Mouse (Mus musculus) large intestine, adult 2 months (tissue): ENCODE measurements around the gene Urgcp. TPM values are rescaled to one million over a fixed set of nuclear protein-coding genes. Genes with fewer than 3 reads are reported as not detected.
"Not testable (repeated sequence)": the region's sequence is repeated elsewhere in the genome, so short reads cannot be mapped to it uniquely, and the experiment has no call there.

ENCODE experiments used
- DNase-seq: peaks from one replicate; pipeline ENCODE4 v3.0.0-alpha.2; 2012; ENCODE audit warnings: low read depth, low spot score
- WGBS: fragments of 180-500 bp; shearing (Covaris S2); methylation state at CpG from one replicate; pipeline ENCODE4 v1.1.7; 2018; 5-methylcytosine and 5-hydroxymethylcytosine counted together
- polyA plus RNA-seq: library from polyadenylated mRNA; depleted of rRNA; stranded (reverse); fragments of >200 nt; gene quantifications from 2 replicates; pipeline ENCODE4 v1.2.3, GENCODE M21; 2012; rRNA removed

The Urgcp gene
- polyA plus RNA-seq = 26.0 and 34.9 TPM in 2 replicates

DNA sequence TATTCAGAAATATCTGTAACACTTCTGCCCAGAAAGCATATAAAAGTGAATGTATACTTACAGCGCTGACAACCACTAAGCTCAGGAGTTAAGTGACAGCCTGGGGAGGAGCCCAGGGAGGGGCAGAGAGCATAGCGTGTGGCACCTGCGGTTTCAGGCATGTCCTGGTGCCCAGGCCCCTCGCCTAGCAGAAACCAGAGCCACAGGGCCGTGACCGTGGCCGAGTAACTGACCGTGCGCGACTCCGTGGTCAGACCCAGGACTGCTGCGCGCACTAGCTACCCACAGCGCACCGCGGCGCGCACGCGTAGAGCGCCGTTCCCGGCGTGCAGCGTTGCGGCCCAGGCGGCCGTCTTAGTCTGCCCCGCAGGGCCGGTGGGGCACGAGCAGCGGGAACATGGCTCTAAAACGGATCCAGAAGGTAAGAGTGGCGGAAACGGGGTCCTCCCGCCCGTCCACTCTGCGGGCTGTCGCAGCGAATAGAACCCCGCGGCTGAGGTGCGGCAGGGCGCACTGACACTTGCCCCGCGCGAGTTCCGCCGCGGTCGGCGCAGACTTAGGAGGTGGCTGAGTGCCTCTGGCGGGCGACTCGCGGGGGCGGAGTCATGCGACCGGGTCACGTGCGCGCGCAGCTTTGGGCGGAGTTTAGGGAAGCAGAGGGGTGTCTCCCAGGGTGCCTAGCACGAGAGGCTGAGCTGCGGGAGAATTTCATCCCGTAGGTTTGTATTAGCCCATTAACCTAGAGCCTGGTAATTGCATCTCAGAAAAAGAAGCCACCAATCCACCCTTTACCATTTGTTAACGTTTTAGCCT is at the start of gene Urgcp:
Gene Urgcp, minus strand, starts transcription at position 557 of the 813 bp plus-strand sequence.
- peak; percentile 89 for DNase-seq
- WGBS = under 1% methylated on average over 68 of the region's 68 CpGs

DNA sequence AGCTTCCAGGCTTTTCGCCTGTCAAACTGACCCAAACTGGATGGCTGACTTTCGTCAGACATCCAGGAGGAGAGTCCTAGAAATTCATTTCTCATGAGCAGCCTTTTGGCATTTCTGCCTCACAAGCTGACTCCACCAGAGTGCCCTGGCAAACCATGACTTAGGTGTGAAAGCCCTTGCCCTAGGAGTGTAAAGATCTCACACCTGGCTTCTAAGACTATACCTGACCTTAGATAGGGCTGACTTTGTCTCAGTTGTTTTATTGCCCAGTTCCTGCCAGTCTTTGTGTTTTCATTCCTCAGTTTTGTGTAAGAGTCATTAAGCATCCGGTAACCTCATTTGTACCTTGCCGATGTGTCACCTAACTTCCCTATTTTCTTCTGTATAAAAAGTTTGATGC is 47.3 kb upstream of the Urgcp start:
- WGBS = 45% methylated on average over 4 of the region's 4 CpGs
- DNase-seq = not testable (repeated sequence)

DNA sequence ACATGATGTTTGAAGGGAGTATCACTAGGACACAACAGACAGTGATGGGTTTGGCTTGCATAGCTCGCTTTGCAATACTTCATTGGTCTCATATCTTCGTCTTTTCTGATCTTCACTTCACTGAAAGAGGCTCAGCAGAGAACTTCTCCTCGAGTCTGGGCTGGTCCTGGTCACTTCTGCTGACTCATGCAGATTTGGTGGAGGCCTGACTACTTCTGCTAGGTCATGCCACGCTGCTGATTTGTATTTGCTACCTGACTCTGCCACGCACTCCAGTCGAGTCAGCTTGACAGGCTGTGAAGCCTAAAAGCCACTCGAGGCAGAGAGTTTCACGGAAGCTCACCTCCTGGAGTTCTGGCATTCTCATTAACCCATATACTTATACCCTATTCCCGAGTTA is 45.8 kb upstream of the Urgcp start:
- WGBS = 91% methylated on average over 9 of the region's 9 CpGs
- no peak for DNase-seq

DNA sequence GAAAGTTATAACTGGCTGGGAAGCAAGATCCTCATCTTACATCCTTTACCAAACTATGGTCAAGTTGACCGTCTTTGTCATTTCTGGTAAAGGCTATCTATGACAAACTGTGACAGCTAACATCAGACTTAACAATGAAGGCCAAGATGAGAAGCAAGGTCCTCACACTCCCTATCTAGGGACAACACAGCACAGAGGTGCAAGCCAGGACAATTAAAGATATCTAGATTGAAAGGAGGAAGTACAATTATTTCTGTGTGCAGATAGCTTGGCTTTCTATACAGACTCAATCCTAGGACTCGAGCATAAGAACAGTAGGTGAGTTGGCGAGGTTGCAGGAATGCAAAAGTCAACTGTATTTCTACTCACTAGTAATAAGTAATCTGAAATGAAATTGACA is 43.5 kb upstream of the Urgcp start:
- 78% methylated on average over 3 of the region's 3 CpGs for WGBS
- no peak for DNase-seq

DNA sequence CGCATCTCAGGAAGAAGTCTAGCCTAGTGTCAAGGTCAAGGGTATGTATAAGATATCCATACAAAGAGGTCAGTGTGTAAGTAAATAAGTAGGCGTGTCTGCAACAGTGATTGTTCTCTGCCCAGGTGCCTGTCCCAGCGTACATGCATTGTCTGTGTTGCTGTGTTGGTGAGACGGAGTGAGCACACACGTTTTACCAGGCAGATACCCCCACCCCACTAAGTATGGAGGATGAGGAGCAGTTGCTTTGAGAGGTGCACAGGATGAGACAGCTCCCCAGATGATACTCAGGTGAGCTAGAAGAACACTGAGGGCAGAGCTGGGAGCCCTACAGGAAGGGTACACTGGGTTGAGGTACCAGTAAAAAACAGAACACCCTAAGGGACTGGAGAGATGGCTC is 42.0 kb upstream of the Urgcp start:
- 41% methylated on average over 5 of the region's 5 CpGs for WGBS
- DNase-seq = no peak

DNA sequence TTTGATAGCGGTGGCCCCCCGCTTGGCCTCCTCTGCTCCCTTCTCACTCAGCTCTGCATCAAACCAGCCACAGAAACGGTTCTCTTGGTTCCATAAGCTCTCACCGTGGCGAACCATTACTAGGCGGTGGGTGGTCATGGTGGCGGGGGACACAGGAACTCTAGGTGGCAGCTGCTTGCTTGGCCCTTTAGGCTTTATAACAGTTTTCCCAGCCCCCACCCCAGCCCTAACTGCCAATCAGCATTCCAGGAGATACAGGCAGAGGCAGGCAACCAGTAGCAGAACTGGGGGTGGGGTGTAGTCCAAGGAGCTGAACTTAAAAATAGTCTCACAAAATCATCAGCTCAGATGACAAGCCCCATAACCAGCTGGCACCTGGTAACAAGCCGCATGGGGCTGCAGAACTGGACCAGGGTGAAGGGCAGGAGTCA is 41.4 kb upstream of the Urgcp start, which contains the start of gene Pgam2:
Gene Pgam2, minus strand, starts transcription at position 183 of the 431 bp plus-strand sequence.
- 59% methylated on average over 8 of the region's 8 CpGs for WGBS
- no peak for DNase-seq

DNA sequence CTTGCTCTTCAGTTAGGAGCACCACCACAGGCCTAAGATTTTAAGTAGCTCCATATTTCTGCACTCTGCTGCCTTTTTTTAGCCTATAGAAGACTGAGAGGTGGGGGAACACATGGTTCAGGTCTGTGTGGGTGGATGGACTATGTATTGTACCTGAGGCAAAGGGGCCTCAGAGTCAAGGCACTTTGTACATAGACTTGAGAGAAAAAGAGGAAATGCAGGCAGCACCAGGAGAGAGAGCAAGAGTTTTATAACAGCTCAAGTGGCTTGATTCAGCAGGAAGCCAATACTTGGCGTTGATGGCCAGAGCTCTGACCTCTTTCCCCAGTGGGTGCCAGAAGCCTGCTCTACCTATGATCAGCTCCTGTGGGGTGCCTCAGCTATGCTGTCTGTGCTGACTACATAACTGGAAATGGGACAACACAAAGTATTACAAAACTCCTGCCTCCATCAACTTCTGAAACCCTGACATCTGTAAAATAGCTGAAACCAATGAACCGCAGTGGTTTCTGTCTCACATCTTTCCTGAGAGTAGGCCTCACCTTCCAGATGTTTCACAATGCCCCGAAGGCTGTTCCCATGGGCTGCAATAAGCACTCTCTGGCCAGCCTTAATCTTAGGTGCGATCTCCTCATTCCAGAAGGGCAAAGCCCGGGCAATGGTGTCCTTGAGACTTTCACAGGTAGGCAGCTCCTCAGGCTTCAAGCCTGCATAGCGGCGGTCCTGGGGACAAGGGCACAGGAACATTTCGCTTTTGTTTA is 40.5 kb upstream of the Urgcp start:
- 49% methylated on average over 8 of the region's 8 CpGs for WGBS

DNA sequence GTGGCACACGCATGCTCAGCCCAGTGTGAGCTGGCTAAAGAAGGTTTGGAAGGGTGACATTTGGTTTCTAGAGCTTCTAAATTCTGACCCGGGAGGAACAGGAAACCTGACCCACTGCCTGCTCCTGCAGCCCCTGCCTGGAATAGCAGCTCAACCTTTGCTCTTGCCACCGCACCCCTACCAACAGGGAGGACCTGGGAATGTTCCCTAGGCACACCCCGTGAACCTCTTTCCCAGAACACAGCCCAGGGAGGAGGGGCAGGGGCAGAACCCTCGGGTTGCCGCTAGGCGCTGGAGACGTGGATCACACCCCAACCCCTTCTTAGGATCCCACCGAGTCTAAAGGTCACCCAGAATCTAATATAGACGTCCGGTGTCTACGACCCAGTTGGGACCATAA is 39.8 kb upstream of the Urgcp start:
- 29% methylated on average over 12 of the region's 12 CpGs for WGBS
- DNase-seq = no peak

More for the DNA sequence above, 40.5 kb upstream of the Urgcp start:
- DNase-seq = no peak

DNA sequence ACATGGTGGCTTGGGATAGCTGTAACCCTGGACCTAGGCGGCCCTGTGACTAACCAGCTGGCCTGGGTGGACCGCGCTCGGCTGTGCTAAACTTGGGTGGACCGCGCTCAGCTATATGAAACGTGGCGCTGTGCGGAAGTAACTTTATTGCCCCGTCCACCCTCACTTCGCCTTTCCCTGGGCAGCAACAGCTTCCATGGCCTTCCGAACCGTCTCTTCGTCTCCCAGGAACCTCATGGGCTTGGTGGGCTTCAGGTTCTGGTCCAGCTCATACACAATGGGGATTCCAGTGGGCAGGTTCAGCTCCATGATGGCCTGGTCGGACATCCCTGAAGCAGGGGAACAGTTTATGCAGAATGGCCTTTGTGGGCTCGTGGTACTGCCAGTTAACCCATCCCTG is 39.3 kb upstream of the Urgcp start:
- no peak for DNase-seq

DNA sequence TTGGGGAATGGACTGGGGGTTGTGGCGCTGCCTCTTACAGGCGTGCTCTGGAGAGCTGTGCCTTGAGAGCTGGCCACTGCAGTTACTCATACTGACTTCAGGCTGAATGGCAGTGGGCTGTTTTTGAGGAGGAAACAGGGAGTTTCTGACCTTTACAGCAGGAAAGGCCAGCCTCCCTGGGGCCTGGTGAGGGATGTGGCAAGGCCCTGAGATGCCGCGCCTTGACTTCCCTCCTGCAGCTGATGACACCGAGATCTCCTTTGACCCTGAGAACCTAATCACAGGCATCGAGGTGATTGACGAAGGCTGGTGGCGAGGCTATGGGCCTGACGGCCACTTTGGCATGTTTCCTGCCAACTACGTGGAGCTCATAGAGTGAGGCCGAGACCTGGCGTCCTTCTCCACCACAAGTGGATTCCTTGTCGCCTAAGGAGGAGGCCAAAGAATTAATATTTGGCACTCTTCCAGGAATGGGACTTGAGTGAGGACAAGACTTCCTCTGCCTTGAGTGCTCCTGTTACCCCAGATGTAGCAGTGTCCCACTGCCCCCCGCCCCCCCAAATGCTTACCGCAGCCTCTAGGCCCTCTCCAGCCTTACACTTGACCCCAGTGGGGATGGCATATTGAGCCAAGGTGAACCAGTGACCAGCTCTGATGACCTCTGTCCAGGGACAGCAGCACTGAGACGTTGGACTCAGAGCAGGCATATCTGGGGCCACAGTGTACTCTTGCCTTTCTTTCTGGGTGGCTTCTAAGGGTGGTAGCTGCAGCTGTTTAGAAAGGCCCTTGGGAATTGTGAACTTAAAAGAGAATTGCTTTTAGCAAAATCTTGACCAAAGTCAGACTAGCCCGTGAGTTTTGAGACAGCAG is 37.7 kb upstream of the Urgcp start:
- DNase-seq = no peak
- 81% methylated on average over 17 of the region's 17 CpGs for WGBS

More for the DNA sequence above, 39.3 kb upstream of the Urgcp start:
- WGBS = 89% methylated on average over 16 of the region's 16 CpGs

DNA sequence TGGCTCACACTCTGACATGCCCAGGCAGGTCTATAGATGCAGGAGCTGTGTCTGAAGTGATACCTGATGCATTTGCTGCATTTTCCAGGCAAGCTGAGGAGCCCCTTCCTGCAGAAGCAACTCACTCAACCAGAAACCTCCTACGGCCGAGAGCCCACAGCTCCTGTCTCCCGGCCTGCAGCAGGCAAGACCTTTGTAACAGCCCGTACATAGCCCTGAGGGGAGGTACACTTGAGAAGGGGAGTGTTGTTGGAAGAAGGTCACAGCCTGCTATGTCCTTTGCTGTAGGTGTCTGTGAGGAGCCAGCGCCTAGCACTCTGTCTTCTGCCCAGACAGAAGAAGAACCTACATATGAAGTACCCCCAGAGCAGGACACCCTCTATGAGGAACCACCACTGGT is 35.8 kb upstream of the Urgcp start:
- 96% methylated on average over 5 of the region's 5 CpGs for WGBS
- DNase-seq = no peak

DNA sequence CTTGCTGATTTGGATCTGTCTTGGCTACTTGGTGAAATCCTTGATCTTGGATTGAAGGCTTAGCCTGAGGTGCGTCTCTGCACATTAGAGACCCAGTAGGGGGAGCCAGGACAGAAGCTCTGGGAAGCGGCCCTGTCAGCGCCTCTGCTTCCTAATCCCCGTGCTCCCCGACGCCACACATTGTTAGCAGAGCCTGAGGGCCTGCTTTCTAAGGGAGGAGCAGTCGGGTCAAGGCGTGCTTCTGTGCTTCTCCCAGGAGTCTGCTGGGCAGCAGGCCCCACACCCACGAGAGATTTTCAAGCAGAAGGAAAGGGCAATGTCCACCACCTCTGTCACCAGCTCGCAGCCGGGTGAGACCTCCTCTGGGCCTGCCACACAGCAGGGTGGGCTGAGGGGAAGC is 35.2 kb upstream of the Urgcp start:
- no peak for DNase-seq
- WGBS = 78% methylated on average over 11 of the region's 11 CpGs

DNA sequence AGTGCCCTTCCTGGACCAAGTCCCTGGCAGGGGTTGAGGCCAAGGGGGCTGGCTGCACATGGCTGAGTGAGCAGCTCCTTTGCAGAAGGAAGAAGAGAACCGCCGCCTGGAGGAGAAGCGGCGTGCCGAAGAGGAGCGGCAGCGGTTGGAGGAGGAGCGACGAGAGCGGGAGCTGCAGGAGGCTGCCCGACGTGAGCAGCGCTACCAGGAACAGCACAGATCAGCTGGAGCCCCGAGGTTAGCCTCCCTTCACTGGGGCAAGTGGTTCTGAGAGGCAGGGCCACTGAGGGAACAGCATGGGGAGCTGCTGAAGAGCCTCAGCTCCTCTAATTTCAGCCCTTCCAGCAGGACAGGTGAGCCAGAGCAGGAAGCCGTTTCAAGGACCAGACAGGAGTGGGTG is 34.8 kb upstream of the Urgcp start:
- DNase-seq = no peak
- WGBS = 87% methylated on average over 15 of the region's 15 CpGs

DNA sequence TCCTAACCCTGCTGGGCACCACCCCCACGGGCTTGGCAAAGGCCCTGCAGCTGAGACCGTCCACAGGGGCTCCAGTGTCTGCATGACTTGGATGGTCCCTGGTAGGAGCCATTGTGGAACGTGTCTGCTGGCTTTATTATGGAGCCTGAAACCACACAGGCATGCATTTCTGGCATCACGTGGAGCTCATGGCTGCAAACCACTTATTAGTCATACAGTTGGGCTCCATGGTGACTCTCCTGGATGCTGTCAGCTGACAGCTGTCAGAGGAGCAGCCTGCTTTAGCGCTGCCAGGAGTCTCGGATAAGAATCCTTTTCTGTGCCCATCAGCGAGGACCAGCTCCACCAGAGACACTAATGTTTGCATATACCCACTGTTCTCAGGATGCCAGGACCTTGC is 33.5 kb upstream of the Urgcp start:
- WGBS = 83% methylated on average over 7 of the region's 7 CpGs
- no peak for DNase-seq

DNA sequence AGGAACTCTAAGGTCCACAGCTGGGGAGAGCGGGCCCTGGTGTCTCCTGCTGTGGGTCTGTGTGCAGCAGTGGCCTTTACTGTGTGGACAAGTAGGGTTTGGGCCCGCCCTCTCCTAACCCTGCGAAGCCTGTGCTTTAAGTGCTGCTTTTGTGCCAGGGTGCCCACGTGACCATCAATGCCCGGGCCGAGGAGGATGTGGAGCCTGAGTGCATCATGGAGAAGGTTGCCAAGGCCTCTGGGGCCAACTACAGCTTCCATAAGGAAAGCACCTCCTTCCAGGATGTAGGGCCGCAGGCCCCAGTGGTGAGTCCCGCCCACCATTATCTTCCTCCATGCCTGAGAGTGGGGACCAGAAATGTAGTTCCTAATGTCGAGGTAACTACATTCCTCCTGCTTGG is 33.1 kb upstream of the Urgcp start:
- 82% methylated on average over 9 of the region's 9 CpGs for WGBS

DNA sequence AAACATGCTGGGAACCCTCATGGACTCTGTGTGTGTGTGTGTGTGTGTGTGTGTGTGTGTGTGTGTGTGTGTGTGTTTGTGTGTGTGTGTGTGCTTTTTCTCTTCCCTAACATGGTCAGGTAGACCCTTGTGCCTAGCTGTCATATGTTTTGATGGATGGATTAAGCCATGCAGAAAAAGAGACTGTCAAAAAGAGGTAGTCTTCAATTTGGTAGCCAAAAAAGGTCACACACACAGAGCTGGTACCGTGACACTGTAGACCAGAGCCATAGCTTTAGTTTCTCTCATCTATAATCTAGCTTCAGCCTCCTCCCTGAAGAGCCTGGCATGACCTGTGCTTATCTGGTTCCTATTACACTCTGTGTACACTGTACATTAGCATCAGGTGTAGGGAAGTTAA is 28.3 kb upstream of the Urgcp start:
- 84% methylated on average over 1 of the region's 1 CpGs for WGBS
- DNase-seq = no peak

More for the DNA sequence above, 33.1 kb upstream of the Urgcp start:
- no peak for DNase-seq

DNA sequence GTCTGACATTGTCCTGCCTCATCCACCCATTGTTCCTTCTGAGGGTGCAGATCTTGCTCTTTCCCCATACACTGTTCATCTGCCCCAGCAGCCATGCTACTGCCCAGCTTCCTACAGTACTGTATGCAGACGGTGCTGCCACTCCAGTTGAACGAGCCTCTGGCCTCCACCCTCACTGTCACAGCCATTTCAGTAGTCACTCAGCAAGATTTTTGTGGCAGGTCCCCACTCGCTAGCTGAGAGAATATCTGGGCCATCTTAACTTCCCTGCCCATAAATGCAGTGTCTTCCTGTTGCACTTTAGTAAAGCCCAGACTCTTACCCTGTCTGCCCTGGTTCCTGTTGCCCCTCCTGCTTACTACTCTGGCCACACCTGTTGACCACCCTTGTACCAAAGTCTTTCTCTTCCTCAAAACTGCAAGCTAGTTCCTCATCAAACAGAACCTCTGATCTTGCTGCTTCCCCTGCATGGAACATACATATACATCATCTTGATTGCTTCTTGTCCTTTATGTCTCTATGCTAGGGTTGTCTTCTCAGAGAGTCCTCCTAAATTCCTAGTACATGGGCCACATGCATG is 27.7 kb upstream of the Urgcp start:
- no peak for DNase-seq
- WGBS = 30% methylated on average over 3 of the region's 3 CpGs

DNA sequence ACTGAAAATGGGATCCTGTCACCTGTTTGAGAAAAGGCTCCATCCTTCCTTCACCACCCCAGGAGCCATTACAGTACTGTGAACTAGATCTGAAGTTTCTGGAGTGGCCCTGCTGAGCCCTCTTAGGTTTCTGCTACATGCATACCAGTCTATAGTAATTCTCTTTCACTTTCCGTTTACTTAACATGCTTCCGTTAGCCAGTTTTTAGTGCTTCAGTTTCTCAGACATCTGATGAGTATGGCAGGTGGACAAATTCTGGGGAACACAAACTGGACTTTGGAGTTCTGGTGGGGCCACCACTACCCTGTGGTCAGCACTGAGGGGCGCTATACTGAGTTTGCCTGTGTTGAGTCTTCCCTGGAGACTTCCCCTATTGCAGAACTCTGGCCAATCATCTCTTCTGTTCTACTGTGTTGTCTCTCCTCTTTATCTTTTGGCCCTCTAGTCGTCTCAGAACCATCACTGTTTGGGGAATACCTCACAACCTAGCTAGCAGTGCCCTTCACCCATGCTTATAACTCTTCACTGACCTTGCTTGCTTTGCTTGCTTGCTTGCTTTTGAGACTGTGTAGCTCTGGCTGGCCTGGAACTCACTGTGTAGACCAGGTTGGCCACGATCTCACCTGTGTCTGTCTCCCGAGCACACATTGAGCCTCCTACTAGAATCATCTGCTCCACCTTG is 27.0 kb upstream of the Urgcp start:
- WGBS = 30% methylated on average over 6 of the region's 6 CpGs
- DNase-seq = no peak
